Mouse (Mus musculus) liver, postnatal 0 days (tissue): ENCODE results near the gene Slc25a27.

Experiments
- CTCF ChIP-seq: sonication (generic); IDR thresholded peaks from 2 replicates; pipeline ENCODE4 v1.5.1; 2016; ENCODE audit warnings: antibody characterized with exemption, low read depth
- EP300 ChIP-seq: IDR thresholded peaks from 2 replicates; pipeline ENCODE4 v1.6.1; 2016; ENCODE audit warnings: antibody characterized with exemption, low read depth, mild to moderate bottlenecking

DNA sequence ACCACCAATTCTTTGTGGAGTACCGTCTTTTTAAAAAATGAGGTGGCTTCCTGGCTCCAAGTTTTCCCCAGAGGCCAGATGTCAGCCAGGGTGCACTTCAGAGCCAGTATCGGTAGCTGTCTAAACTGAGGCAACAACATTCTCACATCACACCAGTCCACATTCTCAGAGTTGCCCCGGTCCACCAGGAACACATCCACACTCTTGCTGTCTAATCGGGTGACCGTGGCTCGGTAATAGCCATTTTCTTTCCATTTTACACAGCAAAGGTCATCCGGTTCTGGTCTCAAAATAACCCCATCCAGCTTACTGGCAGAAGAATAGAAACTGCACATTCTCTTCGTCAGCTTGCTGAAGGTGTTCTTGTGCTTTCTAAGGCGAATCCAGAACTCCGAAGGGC is 38.8 kb downstream of the Slc25a27 start:
- TF ChIP-seq CTCF: no peak
- no peak for TF ChIP-seq EP300
